Mouse (Mus musculus): ENCODE results near the gene Ube2e1. TPM values are rescaled to one million over a fixed set of nuclear protein-coding genes. Genes with fewer than 3 reads are reported as not detected.

The Ube2e1 gene
- total and polyA plus RNA-seq, 3 experiments: 55.9 to 77.1 (median 56.6) TPM

DNA sequence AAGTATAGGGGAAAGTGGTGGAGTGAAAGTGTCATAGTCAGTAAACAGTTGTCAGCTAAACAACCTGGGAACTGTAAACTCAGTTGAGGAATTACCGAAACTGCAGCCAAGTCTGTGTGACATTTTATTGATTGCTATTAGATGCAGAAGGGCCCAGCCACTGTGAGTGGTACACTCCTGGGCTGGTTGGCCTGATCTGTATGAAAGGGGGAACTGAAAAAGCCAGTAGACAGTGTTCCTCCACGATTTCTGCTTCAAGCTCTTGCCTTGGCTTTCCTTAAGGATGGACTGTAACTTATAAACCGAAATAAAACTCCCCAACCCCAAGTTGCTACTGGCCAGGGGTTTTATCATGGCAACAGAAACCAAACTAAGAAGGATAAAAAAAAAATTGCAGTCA lies 39.1 kb downstream of the Ube2e1 start:
- Histone ChIP-seq H3K27me3 (ENCODE audit: insufficient read depth, low read length) (no peaks in the 10 kb centered on the region), H3K4me3 (ENCODE audit: low read depth, low read length) (no peak overlapping the region), H3K36me3 (replicated peaks) (peaks cover 34% of the 10 kb centered on the region), H3K4me1 (ENCODE audit: insufficient read depth, low read depth, low read length) (peaks cover 2% of the 10 kb centered on the region; the same call in 1 of the 2 replicates), H3K9me3 (replicated peaks) (no peaks in the 10 kb centered on the region)
- DNase-seq (ENCODE audit: low spot score) (no peak), ATAC-seq (ENCODE audit: extremely low read depth, insufficient number of reproducible peaks, low FRiP score, poor library complexity, severe bottlenecking) (no peak)
- TF ChIP-seq POLR2AphosphoS5 (IDR thresholded peaks at IDR 0.05; ENCODE audit: insufficient replicate concordance, low read depth, low read length): no peak
- no peak for TF ChIP-seq TAL1 (conservative IDR thresholded peaks at IDR 0.05; ENCODE audit: low read depth, low read length)
- TF ChIP-seq GATA1 (IDR thresholded peaks at IDR 0.05; ENCODE audit: borderline replicate concordance, low read length): no peak
- no peak for TF ChIP-seq CTCF (IDR thresholded peaks at IDR 0.05; ENCODE audit: low read depth, low read length)
- no peak for TF ChIP-seq GATA2 (IDR thresholded peaks at IDR 0.05; ENCODE audit: borderline replicate concordance, low read depth, low read length)

DNA sequence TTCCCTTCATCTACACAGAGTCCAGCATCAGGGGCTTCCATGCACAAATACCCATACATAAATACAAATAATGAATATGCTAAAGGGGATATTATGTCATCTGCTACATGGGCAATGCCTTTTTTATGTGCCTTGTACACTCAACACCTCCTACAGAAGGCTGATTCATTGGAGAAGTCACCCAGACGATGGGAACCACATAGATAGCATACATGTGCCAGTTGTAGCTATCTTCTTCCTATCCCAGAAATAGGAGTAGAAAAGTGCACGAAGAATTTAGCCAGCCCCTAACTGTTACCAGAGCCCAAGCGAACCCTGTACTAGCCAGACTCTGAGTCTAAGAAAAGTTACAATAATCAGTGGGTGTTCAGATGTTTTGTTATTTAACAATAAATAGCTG lies 39.5 kb downstream of the Ube2e1 start:
- DNase-seq (ENCODE audit: low spot score): no peak
- Histone ChIP-seq H3K4me3 (ENCODE audit: low read depth, low read length) (no peak overlapping the region), H3K4me1 (ENCODE audit: insufficient read depth, low read depth, low read length) (no peaks in the 10 kb centered on the region), H3K36me3 (replicated peaks) (peaks cover 37% of the 10 kb centered on the region), H3K9me3 (replicated peaks) (no peaks in the 10 kb centered on the region), H3K27me3 (ENCODE audit: insufficient read depth, low read length) (no peaks in the 10 kb centered on the region)
- no peak for ATAC-seq (ENCODE audit: extremely low read depth, insufficient number of reproducible peaks, low FRiP score, poor library complexity, severe bottlenecking)
- TF ChIP-seq GATA2 (IDR thresholded peaks at IDR 0.05; ENCODE audit: borderline replicate concordance, low read depth, low read length): no peak
- TF ChIP-seq GATA1 (IDR thresholded peaks at IDR 0.05; ENCODE audit: borderline replicate concordance, low read length): no peak
- no peak for TF ChIP-seq TAL1 (conservative IDR thresholded peaks at IDR 0.05; ENCODE audit: low read depth, low read length)
- TF ChIP-seq POLR2AphosphoS5 (IDR thresholded peaks at IDR 0.05; ENCODE audit: insufficient replicate concordance, low read depth, low read length): no peak
- TF ChIP-seq CTCF (IDR thresholded peaks at IDR 0.05; ENCODE audit: low read depth, low read length): no peak

DNA sequence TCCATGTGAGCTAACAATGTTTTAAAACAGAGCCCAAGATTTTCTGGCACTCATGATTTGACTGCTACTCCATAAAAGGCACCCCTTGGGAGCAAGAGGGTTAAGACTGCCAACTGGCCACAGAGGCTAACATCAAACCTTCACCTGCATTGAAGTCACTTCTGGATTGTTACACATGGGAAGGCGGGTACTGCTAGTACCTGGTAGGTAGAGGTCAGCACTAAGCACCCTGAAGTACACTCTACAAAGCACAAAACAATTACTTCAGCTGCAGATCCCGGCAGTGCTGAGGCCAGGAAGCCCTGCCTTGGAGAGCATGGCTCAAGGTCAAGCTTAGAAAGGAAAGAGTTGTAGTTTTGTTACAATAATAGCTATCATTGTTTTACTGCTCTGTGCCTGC lies 44.3 kb downstream of the Ube2e1 start:
- Histone ChIP-seq H3K9me3 (replicated peaks) (no peaks in the 10 kb centered on the region), H3K4me1 (ENCODE audit: insufficient read depth, low read depth, low read length) (no peaks in the 10 kb centered on the region)

DNA sequence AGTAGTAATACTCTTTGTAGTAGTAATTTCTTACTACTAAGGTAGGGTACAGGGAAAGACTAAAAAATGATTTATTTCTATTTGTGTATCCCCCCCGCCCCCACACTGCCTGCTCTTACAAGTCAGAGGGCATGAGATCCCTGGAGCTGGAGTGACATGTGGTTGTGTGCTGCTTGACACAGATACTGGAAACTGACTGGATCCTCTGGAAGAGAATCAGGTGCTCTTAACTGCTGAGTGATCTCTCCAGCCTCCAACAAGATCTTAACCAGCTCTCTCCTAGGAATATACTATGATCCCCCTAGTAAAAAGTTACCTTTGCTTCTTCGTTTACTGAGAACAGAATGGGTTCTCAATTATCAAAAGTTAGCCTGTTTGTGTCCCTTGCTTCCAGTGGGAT lies 45.2 kb downstream of the Ube2e1 start:
- peaks cover 67% of the 10 kb centered on the region for H3K36me3 ChIP-seq (replicated peaks)
- no peaks in the 10 kb centered on the region for H3K4me1 ChIP-seq (ENCODE audit: insufficient read depth, low read depth, low read length)
- no peaks in the 10 kb centered on the region for H3K9me3 ChIP-seq (replicated peaks)
- no peak for DNase-seq (ENCODE audit: low spot score)
- no peak for ATAC-seq (ENCODE audit: extremely low read depth, insufficient number of reproducible peaks, low FRiP score, poor library complexity, severe bottlenecking)
- no peak overlapping the region for H3K4me3 ChIP-seq (ENCODE audit: low read depth, low read length)
- TF ChIP-seq CTCF (IDR thresholded peaks at IDR 0.05; ENCODE audit: low read depth, low read length) (no peak), TAL1 (conservative IDR thresholded peaks at IDR 0.05; ENCODE audit: low read depth, low read length) (no peak), GATA1 (IDR thresholded peaks at IDR 0.05; ENCODE audit: borderline replicate concordance, low read length) (no peak), POLR2AphosphoS5 (IDR thresholded peaks at IDR 0.05; ENCODE audit: insufficient replicate concordance, low read depth, low read length) (no peak), GATA2 (IDR thresholded peaks at IDR 0.05; ENCODE audit: borderline replicate concordance, low read depth, low read length) (no peak)
- no peaks in the 10 kb centered on the region for H3K27me3 ChIP-seq (ENCODE audit: insufficient read depth, low read length)

More for the DNA sequence above, 44.3 kb downstream of the Ube2e1 start:
- ATAC-seq (ENCODE audit: extremely low read depth, insufficient number of reproducible peaks, low FRiP score, poor library complexity, severe bottlenecking): no peak
- Histone ChIP-seq H3K4me3 (ENCODE audit: low read depth, low read length) (no peak overlapping the region), H3K27me3 (ENCODE audit: insufficient read depth, low read length) (no peaks in the 10 kb centered on the region), H3K36me3 (replicated peaks) (peaks cover 61% of the 10 kb centered on the region)
- DNase-seq (ENCODE audit: low spot score): no peak
- no peak for TF ChIP-seq TAL1 (conservative IDR thresholded peaks at IDR 0.05; ENCODE audit: low read depth, low read length)
- TF ChIP-seq GATA2 (IDR thresholded peaks at IDR 0.05; ENCODE audit: borderline replicate concordance, low read depth, low read length): no peak
- no peak for TF ChIP-seq CTCF (IDR thresholded peaks at IDR 0.05; ENCODE audit: low read depth, low read length)
- no peak for TF ChIP-seq POLR2AphosphoS5 (IDR thresholded peaks at IDR 0.05; ENCODE audit: insufficient replicate concordance, low read depth, low read length)
- TF ChIP-seq GATA1 (IDR thresholded peaks at IDR 0.05; ENCODE audit: borderline replicate concordance, low read length): no peak

GRCm38 (mm10) chr14:18285476-18285875 lies 46.2 kb downstream of the Ube2e1 start:
- no peak for ATAC-seq (ENCODE audit: extremely low read depth, insufficient number of reproducible peaks, low FRiP score, poor library complexity, severe bottlenecking)
- DNase-seq (ENCODE audit: low spot score): no peak

GRCm38 (mm10) chr14:18284581-18284980 lies 47.1 kb downstream of the Ube2e1 start:
- no peak for DNase-seq (ENCODE audit: low spot score)
- Histone ChIP-seq H3K4me3 (ENCODE audit: low read depth, low read length) (no peak overlapping the region), H3K27me3 (ENCODE audit: insufficient read depth, low read length) (no peaks in the 10 kb centered on the region), H3K9me3 (replicated peaks) (no peaks in the 10 kb centered on the region), H3K4me1 (ENCODE audit: insufficient read depth, low read depth, low read length) (no peaks in the 10 kb centered on the region), H3K36me3 (replicated peaks) (peaks cover 64% of the 10 kb centered on the region)
- peak; percentile 40; the same call in 1 of the 2 replicates for ATAC-seq (ENCODE audit: extremely low read depth, insufficient number of reproducible peaks, low FRiP score, poor library complexity, severe bottlenecking)
- no peak for TF ChIP-seq POLR2AphosphoS5 (IDR thresholded peaks at IDR 0.05; ENCODE audit: insufficient replicate concordance, low read depth, low read length)

More at GRCm38 (mm10) chr14:18285476-18285875, 46.2 kb downstream of the Ube2e1 start:
- TF ChIP-seq POLR2AphosphoS5 (IDR thresholded peaks at IDR 0.05; ENCODE audit: insufficient replicate concordance, low read depth, low read length): no peak
- TF ChIP-seq GATA1 (IDR thresholded peaks at IDR 0.05; ENCODE audit: borderline replicate concordance, low read length): no peak
- no peak for TF ChIP-seq CTCF (IDR thresholded peaks at IDR 0.05; ENCODE audit: low read depth, low read length)
- TF ChIP-seq TAL1 (conservative IDR thresholded peaks at IDR 0.05; ENCODE audit: low read depth, low read length): no peak
- TF ChIP-seq GATA2 (IDR thresholded peaks at IDR 0.05; ENCODE audit: borderline replicate concordance, low read depth, low read length): no peak
- H3K4me1 ChIP-seq (ENCODE audit: insufficient read depth, low read depth, low read length): no peaks in the 10 kb centered on the region
- H3K36me3 ChIP-seq (replicated peaks): peaks cover 63% of the 10 kb centered on the region
- H3K4me3 ChIP-seq (ENCODE audit: low read depth, low read length): no peak overlapping the region
- H3K9me3 ChIP-seq (replicated peaks): no peaks in the 10 kb centered on the region
- no peaks in the 10 kb centered on the region for H3K27me3 ChIP-seq (ENCODE audit: insufficient read depth, low read length)

Measured in G1E (cell line).